Mouse (Mus musculus) ES-E14 (cell line): Measurements from ENCODE around the gene Ntrk3.

Experiments used
- MAFK ChIP-seq: IDR thresholded peaks from 2 replicates; pipeline ENCODE4 v1.6.1; 2014; ENCODE audit warnings: mild to moderate bottlenecking, low read depth, low read length, inconsistent platforms; ENCODE audit not compliant: insufficient read depth
- ZNF384 ChIP-seq: IDR thresholded peaks from 2 replicates; pipeline ENCODE4 v1.6.1; 2012; ENCODE audit warnings: low read depth, low read length, inconsistent platforms

- TF ChIP-seq MAFK (no peak), ZNF384 (no peak)
Measured at GRCm38 (mm10) chr7:78576706-78577461, 160.9 kb downstream of the Ntrk3 start.
